Mouse (Mus musculus) thymus, postnatal 25 days (tissue): Measurements from ENCODE around the gene Tm4sf20.

ENCODE experiments used
- DNase-seq: peaks from one replicate; pipeline ENCODE4 v3.0.0; 2022

Gene Tm4sf20

GRCm38 (mm10) chr1:82768269-82768668 lies at the start of gene Tm4sf20:
TSS of gene Tm4sf20 (minus strand) at chr1:82768461.
- DNase-seq = no peak

- DNase-seq = no peak
Measured at GRCm38 (mm10) chr1:82815941-82816716, 47.9 kb upstream of the Tm4sf20 start.

- DNase-seq = no peak
Measured at GRCm38 (mm10) chr1:82811766-82812165, 43.5 kb upstream of the Tm4sf20 start.

- DNase-seq = no peak
Measured at GRCm38 (mm10) chr1:82808564-82808963, 40.3 kb upstream of the Tm4sf20 start.

- DNase-seq = peak; percentile 35
Measured at GRCm38 (mm10) chr1:82807206-82807605, 38.9 kb upstream of the Tm4sf20 start.

- no peak for DNase-seq
Measured at GRCm38 (mm10) chr1:82806391-82806790, 38.1 kb upstream of the Tm4sf20 start.

GRCm38 (mm10) chr1:82804059-82804458 lies 35.8 kb upstream of the Tm4sf20 start:
- DNase-seq = no peak

- DNase-seq = peak; percentile 25
Measured at GRCm38 (mm10) chr1:82803608-82804007, 35.3 kb upstream of the Tm4sf20 start.

- DNase-seq = no peak
Measured at GRCm38 (mm10) chr1:82801105-82801783, 33.0 kb upstream of the Tm4sf20 start.

- no peak for DNase-seq
Measured at GRCm38 (mm10) chr1:82798922-82799321, 30.7 kb upstream of the Tm4sf20 start.

- no peak for DNase-seq
Measured at GRCm38 (mm10) chr1:82798304-82798703, 30.0 kb upstream of the Tm4sf20 start.

- no peak for DNase-seq
Measured at GRCm38 (mm10) chr1:82797088-82797487, 28.8 kb upstream of the Tm4sf20 start.

GRCm38 (mm10) chr1:82795702-82796443 lies 27.6 kb upstream of the Tm4sf20 start:
- no peak for DNase-seq

- DNase-seq = no peak
Measured at GRCm38 (mm10) chr1:82795211-82795610, 26.9 kb upstream of the Tm4sf20 start.

- DNase-seq = no peak
Measured at GRCm38 (mm10) chr1:82793986-82794385, 25.7 kb upstream of the Tm4sf20 start.

- DNase-seq = no peak
Measured at GRCm38 (mm10) chr1:82793110-82793509, 24.8 kb upstream of the Tm4sf20 start.

GRCm38 (mm10) chr1:82792238-82792637 lies 24.0 kb upstream of the Tm4sf20 start:
- DNase-seq = no peak

- no peak for DNase-seq
Measured at GRCm38 (mm10) chr1:82791105-82791504, 22.8 kb upstream of the Tm4sf20 start.

GRCm38 (mm10) chr1:82788070-82788469 lies 19.8 kb upstream of the Tm4sf20 start:
- DNase-seq = no peak

- peak; percentile 20 for DNase-seq
Measured at GRCm38 (mm10) chr1:82787414-82787813, 19.2 kb upstream of the Tm4sf20 start.

GRCm38 (mm10) chr1:82785546-82785945 lies 17.3 kb upstream of the Tm4sf20 start:
- no peak for DNase-seq

- no peak for DNase-seq
Measured at GRCm38 (mm10) chr1:82783559-82783958, 15.3 kb upstream of the Tm4sf20 start.

- DNase-seq = no peak
Measured at GRCm38 (mm10) chr1:82779388-82779966, 11.2 kb upstream of the Tm4sf20 start.
